Mouse (Mus musculus) stomach, postnatal 0 days (tissue): Measurements from ENCODE around the gene Rpl41. TPM values are rescaled to one million over a fixed set of nuclear protein-coding genes. Genes with fewer than 3 reads are reported as not detected.

ENCODE experiments used
- ATAC-seq: fragments of 200-750 bp; cut with Nextera tagmentation; 2 replicates; pipeline ENCODE4 v1.8.0; 2017; ENCODE audit not compliant: low FRiP score, low TSS enrichment
- DNase-seq: peaks from one replicate; pipeline ENCODE4 v3.0.0-alpha.2; 2016; ENCODE audit warnings: low spot score
- H3K27ac ChIP-seq: fragments of 300-500 bp; sonication (generic); replicated peaks from 2 replicates; pipeline ENCODE4 v1.5.1; 2014; ENCODE audit warnings: mild to moderate bottlenecking, control low read depth
- H3K27me3 ChIP-seq: fragments of 300-500 bp; sonication (generic); 2 replicates; pipeline ENCODE4 v1.6.1; 2014; ENCODE audit warnings: low read length; ENCODE audit not compliant: control insufficient read depth, insufficient read depth
- H3K36me3 ChIP-seq: fragments of 300-500 bp; sonication (generic); 2 replicates; pipeline ENCODE4 v1.6.1; 2014; ENCODE audit warnings: low read length, mixed read lengths; ENCODE audit not compliant: control insufficient read depth, insufficient read depth
- H3K4me1 ChIP-seq: fragments of 300-500 bp; sonication (generic); replicated peaks from 2 replicates; pipeline ENCODE4 v1.6.1; 2014; ENCODE audit warnings: antibody characterized with exemption; ENCODE audit not compliant: control insufficient read depth, insufficient read depth
- H3K4me2 ChIP-seq: fragments of 300-500 bp; sonication (generic); replicated peaks from 2 replicates; pipeline ENCODE4 v1.6.1; 2014; ENCODE audit warnings: low read depth, mild to moderate bottlenecking, control low read depth, moderate library complexity
- H3K4me3 ChIP-seq: fragments of 300-500 bp; sonication (generic); 2 replicates; pipeline ENCODE4 v1.5.1; 2014; ENCODE audit warnings: low read depth, low read length, control low read depth
- H3K9ac ChIP-seq: fragments of 300-500 bp; sonication (generic); 2 replicates; pipeline ENCODE4 v1.6.1; 2014; ENCODE audit warnings: mild to moderate bottlenecking, low read length, control low read depth, mixed read lengths
- H3K9me3 ChIP-seq: fragments of 300-500 bp; sonication (generic); 2 replicates; pipeline ENCODE4 v1.6.1; 2016; ENCODE audit warnings: low read length; ENCODE audit not compliant: control insufficient read depth
- CTCF ChIP-seq: IDR thresholded peaks from 2 replicates; pipeline ENCODE4 v1.5.1; 2016; ENCODE audit warnings: antibody characterized with exemption, low read depth, mild to moderate bottlenecking, moderate library complexity
- EP300 ChIP-seq: optimal IDR thresholded peaks from 2 replicates; pipeline ENCODE3; 2016; ENCODE audit warnings: antibody characterized with exemption
- WGBS: fragments of 180-500 bp; shearing (Covaris S2); extraction: QIAGEN DNeasy Blood & Tissue Kit; methylation state at CpG from one replicate; pipeline ENCODE4 v1.1.7; 2014; 5-methylcytosine and 5-hydroxymethylcytosine counted together
- polyA plus RNA-seq: library from polyadenylated mRNA; unstranded; fragments of >200 nt; fragmentation: Nextera tagmentation; extraction: Ambion mirVana; gene quantifications from 2 replicates; pipeline ENCODE4 v1.2.1, GENCODE M21; 2015

The Rpl41 gene
- polyA plus RNA-seq, 1 experiment from 2014 or later, result 3,693 TPM

DNA sequence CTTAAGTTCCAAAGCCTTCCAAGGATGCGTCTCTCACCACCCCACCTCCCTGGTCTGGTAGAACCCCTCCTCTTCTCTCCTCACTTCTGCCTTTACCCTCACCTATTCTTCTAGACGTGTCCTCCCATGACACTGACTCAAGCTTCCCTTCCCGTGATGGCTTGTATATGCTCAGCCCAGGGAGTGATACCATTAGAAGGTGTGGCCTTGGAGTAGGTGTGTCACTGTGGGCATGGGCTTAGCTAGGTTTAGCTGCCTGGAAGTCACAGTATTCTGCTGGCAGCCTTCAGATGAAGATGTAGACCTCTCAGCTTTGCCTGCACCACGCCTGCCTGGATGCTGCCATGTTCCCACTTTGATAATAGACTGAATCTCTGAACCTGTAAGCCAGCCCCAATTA is 34.1 kb downstream of the Rpl41 start:
- ATAC-seq (no peak), DNase-seq (no peak)
- 73% methylated on average over 4 of the region's 4 CpGs for WGBS
- no peak overlapping the region for H3K4me2 ChIP-seq
- H3K27ac ChIP-seq, result no peak overlapping the region
- no peak overlapping the region for H3K9ac ChIP-seq
- H3K9me3 ChIP-seq, result no peaks in the 10 kb centered on the region
- no peaks in the 10 kb centered on the region for H3K4me1 ChIP-seq
- H3K36me3 ChIP-seq, result peaks cover 25% of the 10 kb centered on the region
- TF ChIP-seq EP300 (no peak), CTCF (no peak)
- H3K4me3 ChIP-seq, result no peak overlapping the region
- H3K27me3 ChIP-seq, result no peaks in the 10 kb centered on the region

DNA sequence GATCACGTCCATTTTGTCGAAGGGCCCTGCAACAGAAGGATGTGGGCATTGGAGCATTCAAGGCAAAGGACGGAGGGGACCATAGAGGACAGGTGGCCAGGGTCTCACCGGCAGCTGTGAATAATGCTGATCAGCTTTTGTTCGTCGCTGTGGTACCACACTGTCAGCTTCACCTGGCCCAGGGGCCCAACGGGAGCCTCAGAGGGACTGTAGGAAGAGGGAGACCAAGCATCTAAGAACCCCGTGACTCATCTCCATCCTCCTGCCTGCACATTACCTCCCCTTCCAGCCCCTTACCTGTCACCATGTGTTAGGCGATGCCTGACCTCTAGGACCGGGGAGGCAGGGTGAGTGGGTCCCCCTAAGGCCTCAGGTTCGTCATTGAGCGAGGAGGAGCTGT is 37.3 kb downstream of the Rpl41 start:
- Histone ChIP-seq H3K4me1 (no peaks in the 10 kb centered on the region), H3K4me2 (no peak overlapping the region), H3K36me3 (peaks cover 21% of the 10 kb centered on the region; the same call in 1 of the 2 replicates), H3K27ac (no peak overlapping the region), H3K27me3 (no peaks in the 10 kb centered on the region), H3K9me3 (no peaks in the 10 kb centered on the region), H3K4me3 (no peak overlapping the region), H3K9ac (no peak overlapping the region)
- no peak for TF ChIP-seq CTCF
- no peak for TF ChIP-seq EP300
- WGBS, result 82% methylated on average over 12 of the region's 12 CpGs
- ATAC-seq (no peak), DNase-seq (no peak)

DNA sequence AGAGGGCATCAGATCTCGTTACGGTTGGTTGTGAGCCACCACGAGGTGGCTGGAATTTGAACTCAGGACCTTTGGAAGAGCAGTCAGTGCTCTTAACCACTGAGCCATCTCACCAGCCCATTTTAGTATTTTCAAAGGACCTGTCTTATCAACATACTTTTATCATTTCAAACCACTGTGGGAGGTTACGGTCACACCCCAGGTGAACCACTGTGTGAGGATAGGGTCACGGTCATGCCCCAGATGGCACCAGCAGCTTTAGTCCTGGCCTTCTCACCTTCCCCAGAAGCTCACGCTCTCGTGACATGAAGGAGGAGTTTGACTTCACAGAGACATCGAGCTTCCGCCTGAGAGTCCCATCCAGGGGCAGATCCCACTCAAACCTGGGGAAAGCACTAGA is 37.9 kb downstream of the Rpl41 start:
- Histone ChIP-seq H3K27me3 (no peaks in the 10 kb centered on the region), H3K4me1 (no peaks in the 10 kb centered on the region), H3K4me2 (no peak overlapping the region), H3K27ac (no peak overlapping the region), H3K36me3 (peaks cover 21% of the 10 kb centered on the region; the same call in 1 of the 2 replicates), H3K9me3 (no peaks in the 10 kb centered on the region), H3K4me3 (no peak overlapping the region), H3K9ac (no peak overlapping the region)
- no peak for DNase-seq
- WGBS, result 85% methylated on average over 9 of the region's 9 CpGs
- no peak for ATAC-seq
- TF ChIP-seq EP300, result no peak
- no peak for TF ChIP-seq CTCF

DNA sequence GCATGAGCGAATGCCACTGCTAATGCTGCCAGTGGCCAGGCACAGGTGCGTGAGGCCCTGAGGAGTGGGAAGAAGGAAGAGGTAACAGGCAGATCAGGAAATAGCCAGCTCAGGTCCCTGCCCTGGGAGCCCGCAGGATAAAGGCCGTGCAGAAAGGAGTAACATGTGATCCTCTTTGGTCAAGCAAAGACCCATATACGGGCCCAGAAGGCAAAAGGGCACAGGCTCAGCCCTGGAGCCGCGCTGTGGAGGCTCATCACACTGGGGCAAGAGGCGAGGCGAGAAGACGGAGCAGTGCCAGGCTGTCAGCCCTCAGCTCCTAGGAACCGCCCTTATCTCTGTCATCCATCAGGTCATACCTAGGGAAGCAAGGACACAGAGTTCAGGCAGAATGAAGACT is 38.8 kb downstream of the Rpl41 start:
- Histone ChIP-seq H3K27ac (no peak overlapping the region), H3K9ac (no peak overlapping the region), H3K36me3 (peaks cover 18% of the 10 kb centered on the region; the same call in 1 of the 2 replicates), H3K4me1 (no peaks in the 10 kb centered on the region), H3K4me2 (no peak overlapping the region), H3K9me3 (no peaks in the 10 kb centered on the region), H3K27me3 (no peaks in the 10 kb centered on the region), H3K4me3 (no peak overlapping the region)
- ATAC-seq (no peak), DNase-seq (no peak)
- TF ChIP-seq EP300 (no peak), CTCF (no peak)
- 83% methylated on average over 11 of the region's 11 CpGs for WGBS

DNA sequence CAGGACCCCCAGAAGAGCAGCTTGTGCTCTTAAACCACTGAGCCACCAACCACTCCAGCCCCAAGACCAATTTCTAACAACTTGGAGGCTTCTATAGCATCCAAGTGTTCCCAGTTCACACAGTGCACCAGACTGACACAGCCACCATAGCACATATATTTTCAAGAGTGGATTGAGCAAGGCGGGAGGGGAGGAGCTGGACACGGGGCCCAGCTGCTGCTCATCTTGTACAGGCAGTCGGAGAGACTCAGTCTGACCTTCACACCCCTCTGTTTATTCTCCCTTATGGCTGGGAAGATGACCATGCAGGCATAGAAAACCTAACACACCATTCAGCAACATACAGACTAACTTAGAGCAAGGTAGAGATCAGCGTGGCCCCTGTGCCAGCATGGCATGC is 39.3 kb downstream of the Rpl41 start:
- H3K9me3 ChIP-seq, result no peaks in the 10 kb centered on the region
- no peaks in the 10 kb centered on the region for H3K4me1 ChIP-seq
- TF ChIP-seq EP300 (no peak), CTCF (no peak)
- no peak overlapping the region for H3K4me3 ChIP-seq
- H3K36me3 ChIP-seq, result peaks cover 16% of the 10 kb centered on the region; the same call in 1 of the 2 replicates
- DNase-seq (no peak), ATAC-seq (no peak)
- 70% methylated on average over 4 of the region's 4 CpGs for WGBS
- no peak overlapping the region for H3K4me2 ChIP-seq
- H3K27ac ChIP-seq, result no peak overlapping the region
- H3K9ac ChIP-seq, result no peak overlapping the region
- H3K27me3 ChIP-seq, result no peaks in the 10 kb centered on the region

DNA sequence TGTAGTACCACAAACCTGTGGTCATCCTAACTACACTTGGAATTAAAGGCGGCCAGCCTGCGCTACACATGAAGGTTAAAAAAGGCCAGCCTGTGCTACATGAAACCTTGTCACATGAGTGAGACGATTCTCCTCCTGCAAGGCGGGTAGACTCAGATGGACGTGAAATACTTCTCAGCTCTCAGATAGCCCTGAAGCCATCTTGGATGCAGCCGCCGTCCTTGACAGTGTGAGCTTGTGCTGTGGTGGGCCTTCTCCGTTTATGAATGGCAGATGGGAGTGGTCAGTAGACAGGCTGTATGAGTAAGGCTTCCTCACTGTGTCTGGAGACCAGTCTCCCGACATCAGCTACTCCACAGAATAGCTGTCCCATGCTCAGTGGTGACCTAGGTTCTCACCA is 39.9 kb downstream of the Rpl41 start:
- TF ChIP-seq EP300 (no peak), CTCF (no peak)
- Histone ChIP-seq H3K27me3 (no peaks in the 10 kb centered on the region), H3K4me3 (no peak overlapping the region), H3K27ac (no peak overlapping the region), H3K4me2 (no peak overlapping the region), H3K9me3 (no peaks in the 10 kb centered on the region), H3K36me3 (peaks cover 16% of the 10 kb centered on the region; the same call in 1 of the 2 replicates), H3K4me1 (0 out of 2 replicates have a peak, but pooled peaks cover 2% of the 10 kb centered on the region), H3K9ac (no peak overlapping the region)
- WGBS, result 81% methylated on average over 9 of the region's 9 CpGs
- DNase-seq (no peak), ATAC-seq (no peak)
